Mouse (Mus musculus): ENCODE results near the gene Hira.
"Not testable (repeated sequence)": the region's sequence is repeated elsewhere in the genome, so short reads cannot be mapped to it uniquely, and the experiment has no call there.

Gene Hira

GRCm38 (mm10) chr16:18876442-18877308, at the start of gene Hira, which contains the start of gene Mrpl40:
Hira (plus strand) TSS chr16:18877037.
Mrpl40 (minus strand) TSS chr16:18876862.
- peak; percentile 90 to 93 for DNase-seq (ENCODE audit: low spot score in 2 of 2)

- no peak for DNase-seq (ENCODE audit: low spot score in 2 of 2)
Observed at GRCm38 (mm10) chr16:18828630-18829029, 48.2 kb upstream of the Hira start.

- no peak for DNase-seq (ENCODE audit: low spot score in 2 of 2)
Observed at GRCm38 (mm10) chr16:18829102-18829501, 47.7 kb upstream of the Hira start.

GRCm38 (mm10) chr16:18833486-18833885, 43.4 kb upstream of the Hira start:
- no peak for DNase-seq (ENCODE audit: low spot score in 2 of 2)

GRCm38 (mm10) chr16:18836073-18836467, 40.8 kb upstream of the Hira start:
- DNase-seq (ENCODE audit: low spot score in 2 of 2): no peak

GRCm38 (mm10) chr16:18836468-18837208, 40.2 kb upstream of the Hira start, which contains the start of the genes 2510002D24Rik and Gm28539:
2510002D24Rik (plus strand) TSS chr16:18836578.
Gm28539 (plus strand) TSS chr16:18836584.
- peak; percentile 97 for DNase-seq (ENCODE audit: low spot score in 2 of 2)

GRCm38 (mm10) chr16:18838346-18838745, 38.5 kb upstream of the Hira start:
- no peak for DNase-seq (ENCODE audit: low spot score in 2 of 2)

GRCm38 (mm10) chr16:18846301-18846820, 30.5 kb upstream of the Hira start:
- DNase-seq (ENCODE audit: low spot score in 2 of 2): no peak

GRCm38 (mm10) chr16:18849521-18850190, 27.2 kb upstream of the Hira start:
- not testable (repeated sequence) for DNase-seq (ENCODE audit: low spot score in 2 of 2)

GRCm38 (mm10) chr16:18858551-18858950, 18.3 kb upstream of the Hira start:
- peak in 1 of 2 experiments; percentile 24 for DNase-seq (ENCODE audit: low spot score in 2 of 2)

- DNase-seq (ENCODE audit: low spot score in 2 of 2): no peak
Observed at GRCm38 (mm10) chr16:18860186-18860585, 16.7 kb upstream of the Hira start.

- not testable (repeated sequence) for DNase-seq (ENCODE audit: low spot score in 2 of 2)
Observed at GRCm38 (mm10) chr16:18870495-18870894, 6.3 kb upstream of the Hira start.

GRCm38 (mm10) chr16:18876091-18876441, 771 bp upstream of the Hira start:
- DNase-seq (ENCODE audit: low spot score in 2 of 2): no peak

- peak; percentile 50 to 55 for DNase-seq (ENCODE audit: low spot score in 2 of 2)
Observed at GRCm38 (mm10) chr16:18877386-18878090, 701 bp downstream of the Hira start.

- peak; percentile 13 to 26 for DNase-seq (ENCODE audit: low spot score in 2 of 2)
Observed at GRCm38 (mm10) chr16:18878091-18878720, 1.4 kb downstream of the Hira start.

- DNase-seq (ENCODE audit: low spot score in 2 of 2): no peak
Observed at GRCm38 (mm10) chr16:18884044-18884443, 7.2 kb downstream of the Hira start.

- DNase-seq (ENCODE audit: low spot score in 2 of 2): no peak
Observed at GRCm38 (mm10) chr16:18893840-18894372, 17.1 kb downstream of the Hira start.

GRCm38 (mm10) chr16:18895249-18895648, 18.4 kb downstream of the Hira start:
- DNase-seq (ENCODE audit: low spot score in 2 of 2): no peak

- DNase-seq (ENCODE audit: low spot score in 2 of 2): no peak
Observed at GRCm38 (mm10) chr16:18896429-18896828, 19.6 kb downstream of the Hira start.

- DNase-seq (ENCODE audit: low spot score in 2 of 2): no peak
Observed at GRCm38 (mm10) chr16:18905648-18906047, 28.8 kb downstream of the Hira start.

All from right cerebral cortex, adult 2 months (tissue).